Mouse (Mus musculus): Measurements from ENCODE around the gene Acsbg2. TPM values are rescaled to one million over a fixed set of nuclear protein-coding genes. Genes with fewer than 3 reads are reported as not detected.
"Not testable (repeated sequence)": the region's sequence is repeated elsewhere in the genome, so short reads cannot be mapped to it uniquely, and the experiment has no call there.

Gene Acsbg2
- total RNA-seq (2021), result not detected
- long read RNA-seq, experiment 1, result 0 reads
- long read RNA-seq, experiment 2, result 0 reads

GRCm38 (mm10) chr17:56874237-56874636 is at the start of gene Acsbg2:
TSS of gene Acsbg2 (minus strand) at chr17:56874447.
- DNase-seq (ENCODE audit: low spot score in 2 of 2), result no peak

- DNase-seq (ENCODE audit: low spot score in 2 of 2), result no peak
Observed at GRCm38 (mm10) chr17:56919725-56920124, 45.5 kb upstream of the Acsbg2 start.

- DNase-seq (ENCODE audit: low spot score in 2 of 2), result no peak
Observed at GRCm38 (mm10) chr17:56917166-56917565, 42.9 kb upstream of the Acsbg2 start.

GRCm38 (mm10) chr17:56913444-56913843 is 39.2 kb upstream of the Acsbg2 start:
- no peak for DNase-seq (ENCODE audit: low spot score in 2 of 2)

- DNase-seq (ENCODE audit: low spot score in 2 of 2), result no peak
Observed at GRCm38 (mm10) chr17:56913023-56913422, 38.8 kb upstream of the Acsbg2 start.

- DNase-seq (ENCODE audit: low spot score in 2 of 2), result not testable (repeated sequence)
Observed at GRCm38 (mm10) chr17:56909764-56910163, 35.5 kb upstream of the Acsbg2 start.

GRCm38 (mm10) chr17:56907887-56908286 is 33.6 kb upstream of the Acsbg2 start:
- DNase-seq (ENCODE audit: low spot score in 2 of 2), result no peak

GRCm38 (mm10) chr17:56907096-56907495 is 32.8 kb upstream of the Acsbg2 start:
- no peak for DNase-seq (ENCODE audit: low spot score in 2 of 2)

- DNase-seq (ENCODE audit: low spot score in 2 of 2), result no peak
Observed at GRCm38 (mm10) chr17:56906166-56906565, 31.9 kb upstream of the Acsbg2 start.

- DNase-seq (ENCODE audit: low spot score in 2 of 2), result no peak
Observed at GRCm38 (mm10) chr17:56902698-56903097, 28.5 kb upstream of the Acsbg2 start.

- peak; percentile 52 to 78 for DNase-seq (ENCODE audit: low spot score in 2 of 2)
Observed at GRCm38 (mm10) chr17:56897630-56898195, 23.5 kb upstream of the Acsbg2 start.

GRCm38 (mm10) chr17:56896513-56897129 is 22.4 kb upstream of the Acsbg2 start:
- DNase-seq (ENCODE audit: low spot score in 2 of 2), result no peak

- no peak for DNase-seq (ENCODE audit: low spot score in 2 of 2)
Observed at GRCm38 (mm10) chr17:56895368-56895918, 21.2 kb upstream of the Acsbg2 start.

GRCm38 (mm10) chr17:56890018-56890417 is 15.8 kb upstream of the Acsbg2 start:
- DNase-seq (ENCODE audit: low spot score in 2 of 2), result no peak

- DNase-seq (ENCODE audit: low spot score in 2 of 2), result no peak
Observed at GRCm38 (mm10) chr17:56888050-56888449, 13.8 kb upstream of the Acsbg2 start.

GRCm38 (mm10) chr17:56884809-56885208 is 10.6 kb upstream of the Acsbg2 start:
- DNase-seq (ENCODE audit: low spot score in 2 of 2), result no peak

- DNase-seq (ENCODE audit: low spot score in 2 of 2), result no peak
Observed at GRCm38 (mm10) chr17:56884331-56884730, 10.1 kb upstream of the Acsbg2 start.

GRCm38 (mm10) chr17:56883612-56884011 is 9.4 kb upstream of the Acsbg2 start:
- no peak for DNase-seq (ENCODE audit: low spot score in 2 of 2)

- no peak for DNase-seq (ENCODE audit: low spot score in 2 of 2)
Observed at GRCm38 (mm10) chr17:56877426-56877825, 3.2 kb upstream of the Acsbg2 start.

GRCm38 (mm10) chr17:56876981-56877380 is 2.7 kb upstream of the Acsbg2 start:
- no peak for DNase-seq (ENCODE audit: low spot score in 2 of 2)

GRCm38 (mm10) chr17:56876465-56876864 is 2.2 kb upstream of the Acsbg2 start:
- no peak for DNase-seq (ENCODE audit: low spot score in 2 of 2)

GRCm38 (mm10) chr17:56874936-56875651 is 847 bp upstream of the Acsbg2 start, which contains the start of gene 1700061G19Rik:
TSS of gene 1700061G19Rik (plus strand) at chr17:56875477.
- no peak for DNase-seq (ENCODE audit: low spot score in 2 of 2)

All from gastrocnemius, postnatal 4 days (tissue).